Comparison of ENCODE assay signal across 8 mouse cellular contexts in the genomic region with DNA sequence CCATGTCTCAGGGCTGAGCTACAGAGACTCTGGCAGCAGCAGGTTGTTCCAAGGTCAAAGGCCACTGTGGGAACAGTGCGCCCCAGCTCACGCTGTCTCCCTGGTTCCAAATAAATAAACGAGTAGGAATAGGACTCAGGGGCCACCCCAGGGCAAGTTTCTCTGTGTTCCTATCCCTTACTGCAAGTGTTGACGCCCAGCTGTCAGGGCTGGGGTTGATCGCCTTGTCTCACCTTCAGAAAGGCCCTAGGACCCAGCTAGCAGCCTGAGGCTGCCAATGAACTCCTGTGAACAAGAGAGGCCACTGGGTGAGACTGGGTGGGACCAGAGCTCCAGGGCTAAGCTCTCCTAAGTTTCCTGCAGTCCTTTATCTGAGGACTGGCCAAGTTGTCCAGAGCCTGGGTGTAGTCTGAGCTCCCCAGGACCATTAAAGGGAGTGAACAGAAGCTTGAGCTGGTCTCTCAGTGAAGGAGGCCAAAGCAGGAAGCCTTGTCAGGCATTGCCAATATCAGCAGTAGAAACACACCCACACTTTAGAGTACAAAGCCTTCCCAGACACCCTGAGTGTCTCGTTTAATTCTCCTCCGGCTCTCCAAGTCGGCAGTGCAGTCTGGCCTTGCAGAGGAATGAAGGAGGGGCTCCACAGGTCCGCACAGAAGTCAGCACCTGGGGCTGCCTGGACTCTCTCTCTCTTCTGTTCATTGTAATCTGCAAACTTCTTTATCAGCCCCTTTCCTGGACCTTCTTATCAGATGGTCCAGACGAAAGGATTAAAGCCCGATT.
DNase-seq lines count a peak whose midpoint lies in the region; TF ChIP-seq lines count a peak whose summit lies in the region.

No protein-coding gene starts in this region.

- TF ChIP-seq POLR2A in brain, embryonic 14.5 days (IDR thresholded peaks at IDR 0.05; ENCODE audit: borderline replicate concordance, extremely low read depth, insufficient read depth, insufficient read length, poor library complexity, severe bottlenecking) = no peak

- no peak for TF ChIP-seq CTCF in brain, embryonic 14.5 days (IDR thresholded peaks at IDR 0.05; ENCODE audit: borderline replicate concordance, extremely low read depth, insufficient read depth, insufficient read length)

- DNase-seq in heart, adult 11 months = peak; percentile 93
- no peak for DNase-seq in heart, postnatal 4 days
- peak; percentile 20 for DNase-seq in brain, embryonic 14.5 days (ENCODE audit: low read depth)
- peak; percentile 13 to 17 for DNase-seq in heart, postnatal 36 days
- peak; percentile 25 for DNase-seq in lung, postnatal 10 days
- no peak for DNase-seq in layer of hippocampus, postnatal 14 days (ENCODE audit: low spot score in 2 of 2)
- DNase-seq in spleen, adult 12 weeks (ENCODE audit: low spot score) = no peak
- DNase-seq in left cerebral cortex, postnatal 4 days = no peak

- intact Hi-C loops in heart, postnatal 36 days (cut with DNase I) = loop anchor here (1.0 to 5.0 kb wide), 3 partner anchors 245 to 383 kb away; no protein-coding TSS in a partner anchor
- intact Hi-C loops in left cerebral cortex, postnatal 4 days (cut with DNase I) = loop anchor here (2.0 kb wide), 1 partner anchor 380 kb away; no protein-coding TSS in a partner anchor

Comparison
In these comparisons a context has a peak if more than half of its experiments do, and no peak if none do; other contexts are left out.
1. DNase-seq: peak in heart, adult 11 months (single experiment), brain, embryonic 14.5 days (single experiment), heart, postnatal 36 days (2 of 2) and lung, postnatal 10 days (single experiment); none in heart, postnatal 4 days (single experiment), layer of hippocampus, postnatal 14 days (0 of 2), spleen, adult 12 weeks (single experiment) and left cerebral cortex, postnatal 4 days (single experiment).